Mouse (Mus musculus) CH12.LX (cell line): ENCODE results near the gene Npas1. TPM values are rescaled to one million over a fixed set of nuclear protein-coding genes. Genes with fewer than 3 reads are reported as not detected.

Experiments
- DNase-seq: peaks from one replicate; pipeline ENCODE4 v3.0.0-alpha.2; 2013; ENCODE audit errors: extremely low read depth
- H3K27ac ChIP-seq: 2 replicates; pipeline ENCODE4 v1.5.1; 2012; ENCODE audit warnings: low read depth, mild to moderate bottlenecking, control low read depth, moderate library complexity; ENCODE audit not compliant: insufficient read depth
- H3K27me3 ChIP-seq: replicated peaks from 2 replicates; pipeline ENCODE3; 2012; ENCODE audit warnings: inconsistent platforms
- H3K36me3 ChIP-seq, 2 experiments: replicated peaks in 1 of 2; 2 replicates each; pipeline versions ENCODE3 to v1.6.1; 2012; ENCODE audit warnings: inconsistent platforms in 1 of 2, low read length in 1 of 2, mild to moderate bottlenecking in 1 of 2, mixed read lengths in 1 of 2, moderate library complexity in 1 of 2; ENCODE audit not compliant: control insufficient read depth in 1 of 2, insufficient read depth in 1 of 2
- H3K4me1 ChIP-seq, 2 experiments: 2 replicates each; pipeline ENCODE4 v1.6.1; 2012; ENCODE audit warnings: inconsistent platforms in 1 of 2, moderate library complexity in 1 of 2; ENCODE audit not compliant: insufficient read depth in 2 of 2, control insufficient read depth in 1 of 2
- H3K4me2 ChIP-seq: 2 replicates; pipeline ENCODE4 v1.6.1; 2012; ENCODE audit warnings: low read depth, mild to moderate bottlenecking, control low read depth; ENCODE audit not compliant: poor library complexity, insufficient read depth, severe bottlenecking
- H3K4me3 ChIP-seq, 3 experiments: fragments of 150-350 bp in 1 of 3; sonication (generic) in 1 of 3; replicated peaks in 1 of 3; 2 replicates each; pipeline versions ENCODE3 to v1.5.1; 2011 to 2012; ENCODE audit warnings: low read depth in 2 of 3, low read length in 2 of 3, mild to moderate bottlenecking in 2 of 3, moderate library complexity in 2 of 3, control low read depth in 1 of 3, improper control_type of control experiment in 1 of 3, inconsistent platforms in 1 of 3, mixed read lengths in 1 of 3; ENCODE audit not compliant: poor library complexity in 1 of 3
- H3K79me2 ChIP-seq: replicated peaks from 2 replicates; pipeline ENCODE4 v1.6.1; 2012; ENCODE audit warnings: mild to moderate bottlenecking, moderate library complexity; ENCODE audit not compliant: control insufficient read depth, poor library complexity, insufficient read depth, severe bottlenecking; ENCODE audit errors: extremely low read depth
- H3K9ac ChIP-seq: 2 replicates; pipeline ENCODE4 v1.6.1; 2012; ENCODE audit warnings: low read depth, mild to moderate bottlenecking, control low read depth, moderate library complexity; ENCODE audit not compliant: insufficient read depth
- H3K9me3 ChIP-seq: replicated peaks from 2 replicates; pipeline ENCODE3; 2012; ENCODE audit warnings: low read length, inconsistent platforms, mixed read lengths
- BHLHE40 ChIP-seq: IDR thresholded peaks from 2 replicates; pipeline ENCODE4 v1.6.1; 2011; ENCODE audit warnings: mild to moderate bottlenecking, low read depth, low read length, improper control_type of control experiment
- CHD2 ChIP-seq: IDR thresholded peaks from 2 replicates; pipeline ENCODE4 v1.6.1; 2011; ENCODE audit warnings: low read length, improper control_type of control experiment
- CTCF ChIP-seq, 2 experiments: IDR thresholded peaks in 1 of 2; conservative IDR thresholded peaks in 1 of 2; 2 replicates each; pipeline ENCODE4 v1.5.1; 2011 to 2012; ENCODE audit warnings: low read depth in 2 of 2, low read length in 2 of 2, improper control_type of control experiment in 1 of 2, inconsistent platforms in 1 of 2, mild to moderate bottlenecking in 1 of 2, moderate library complexity in 1 of 2
- E2F4 ChIP-seq: IDR thresholded peaks from 2 replicates; pipeline ENCODE4 v1.6.1; 2011; ENCODE audit warnings: low read depth, low read length, improper control_type of control experiment; ENCODE audit not compliant: insufficient replicate concordance
- ELF1 ChIP-seq: IDR thresholded peaks from 2 replicates; pipeline ENCODE4 v1.6.1; 2014; ENCODE audit warnings: low read depth, mild to moderate bottlenecking, inconsistent platforms, low read length, improper control_type of control experiment
- ETS1 ChIP-seq: conservative IDR thresholded peaks from 2 replicates; pipeline ENCODE4 v1.6.1; 2012; ENCODE audit warnings: low read depth, mild to moderate bottlenecking, inconsistent platforms, low read length, improper control_type of control experiment, moderate library complexity
- HCFC1 ChIP-seq: IDR thresholded peaks from 2 replicates; pipeline ENCODE4 v1.6.1; 2012; ENCODE audit warnings: low read depth, mild to moderate bottlenecking, inconsistent platforms, low read length, improper control_type of control experiment
- MAX ChIP-seq: IDR thresholded peaks from 2 replicates; pipeline ENCODE4 v1.6.1; 2011; ENCODE audit warnings: low read length, improper control_type of control experiment
- MEF2A ChIP-seq: IDR thresholded peaks from 2 replicates; pipeline ENCODE4 v1.6.1; 2014; ENCODE audit warnings: low read depth, mild to moderate bottlenecking, inconsistent platforms, low read length, improper control_type of control experiment, borderline replicate concordance
- MXI1 ChIP-seq: IDR thresholded peaks from 2 replicates; pipeline ENCODE4 v1.6.1; 2011; ENCODE audit warnings: mild to moderate bottlenecking, low read depth, low read length, improper control_type of control experiment
- MYC ChIP-seq: IDR thresholded peaks from 2 replicates; pipeline ENCODE4 v1.6.1; 2011; ENCODE audit warnings: low read depth, mild to moderate bottlenecking, improper control_type of control experiment, low read length
- NELFE ChIP-seq: IDR thresholded peaks from 2 replicates; pipeline ENCODE4 v1.6.1; 2011; ENCODE audit warnings: low read depth, low read length, improper control_type of control experiment
- PAX5 ChIP-seq: IDR thresholded peaks from 2 replicates; pipeline ENCODE4 v1.6.1; 2012; ENCODE audit warnings: low read length, inconsistent platforms, mixed read lengths
- POLR2A ChIP-seq: IDR thresholded peaks from 2 replicates; pipeline ENCODE4 v1.6.1; 2011; ENCODE audit warnings: low read depth, mild to moderate bottlenecking, improper control_type of control experiment, low read length
- RAD21 ChIP-seq: IDR thresholded peaks from 2 replicates; pipeline ENCODE4 v1.6.1; 2011; ENCODE audit warnings: low read depth, mild to moderate bottlenecking, low read length, improper control_type of control experiment, moderate library complexity
- SIN3A ChIP-seq: IDR thresholded peaks from 2 replicates; pipeline ENCODE4 v1.6.1; 2012; ENCODE audit warnings: low read length, improper control_type of control experiment, inconsistent platforms
- SMC3 ChIP-seq: IDR thresholded peaks from 2 replicates; pipeline ENCODE4 v1.6.1; 2011; ENCODE audit warnings: low read depth, low read length, improper control_type of control experiment
- TBP ChIP-seq: conservative IDR thresholded peaks from 2 replicates; pipeline ENCODE4 v1.6.1; 2011; ENCODE audit warnings: low read depth, low read length, improper control_type of control experiment
- USF1 ChIP-seq: IDR thresholded peaks from 2 replicates; pipeline ENCODE4 v1.6.1; 2014; ENCODE audit warnings: low read depth, mild to moderate bottlenecking, inconsistent platforms, low read length, improper control_type of control experiment
- USF2 ChIP-seq: conservative IDR thresholded peaks from 2 replicates; pipeline ENCODE4 v1.6.1; 2011; ENCODE audit warnings: low read depth, low read length, improper control_type of control experiment
- ZC3H11A ChIP-seq: IDR thresholded peaks from 2 replicates; pipeline ENCODE4 v1.6.1; 2012; ENCODE audit warnings: low read depth, mild to moderate bottlenecking, inconsistent platforms, low read length, improper control_type of control experiment
- ZKSCAN1 ChIP-seq: IDR thresholded peaks from 2 replicates; pipeline ENCODE4 v1.6.1; 2012; ENCODE audit warnings: low read depth, inconsistent platforms, low read length, improper control_type of control experiment, borderline replicate concordance
- ZMIZ1 ChIP-seq: IDR thresholded peaks from 2 replicates; pipeline ENCODE4 v1.6.1; 2012; ENCODE audit warnings: low read depth, mild to moderate bottlenecking, inconsistent platforms, low read length, improper control_type of control experiment
- ZNF384 ChIP-seq: IDR thresholded peaks from 2 replicates; pipeline ENCODE4 v1.6.1; 2012; ENCODE audit warnings: low read depth, low read length, improper control_type of control experiment, inconsistent platforms
- dilution Hi-C: fragments of 300-500 bp; cut with MboI; formaldehyde crosslinking; loops from 2 replicates; pipeline ENCODE4 v1.14.3; 2020; ENCODE audit warnings: low sequenced_read_pairs; ENCODE audit not compliant: extremely low pct_unique_long_range_greater_than_20kb, extremely low pct_ligation_motif_present
- in situ Hi-C: fragments of 300-500 bp; cut with MboI; formaldehyde crosslinking; loops from 3 replicates; pipeline ENCODE4 v1.14.3; 2019; ENCODE audit warnings: low sequenced_read_pairs, low pct_ligation_motif_present, low pct_unique_long_range_greater_than_20kb, mixed read lengths
- polyA plus RNA-seq: library from polyadenylated mRNA; unstranded; fragments of >175 nt; gene quantifications from 2 replicates; pipeline ENCODE4 v1.2.1, GENCODE M21; 2012; ENCODE audit warnings: low read depth; ENCODE audit not compliant: insufficient read length
- total RNA-seq, 2 experiments: library from RNA; depleted of rRNA; stranded (reverse); fragments of 300-350 nt in 1 of 2; fragments of >200 nt in 1 of 2; gene quantifications; 2 replicates each; pipeline ENCODE4 v1.2.3; 2012 to 2014

Npas1 gene
- total and polyA plus RNA-seq, 3 experiments = 0.08 to 0.56 TPM; not detected in 1

DNA sequence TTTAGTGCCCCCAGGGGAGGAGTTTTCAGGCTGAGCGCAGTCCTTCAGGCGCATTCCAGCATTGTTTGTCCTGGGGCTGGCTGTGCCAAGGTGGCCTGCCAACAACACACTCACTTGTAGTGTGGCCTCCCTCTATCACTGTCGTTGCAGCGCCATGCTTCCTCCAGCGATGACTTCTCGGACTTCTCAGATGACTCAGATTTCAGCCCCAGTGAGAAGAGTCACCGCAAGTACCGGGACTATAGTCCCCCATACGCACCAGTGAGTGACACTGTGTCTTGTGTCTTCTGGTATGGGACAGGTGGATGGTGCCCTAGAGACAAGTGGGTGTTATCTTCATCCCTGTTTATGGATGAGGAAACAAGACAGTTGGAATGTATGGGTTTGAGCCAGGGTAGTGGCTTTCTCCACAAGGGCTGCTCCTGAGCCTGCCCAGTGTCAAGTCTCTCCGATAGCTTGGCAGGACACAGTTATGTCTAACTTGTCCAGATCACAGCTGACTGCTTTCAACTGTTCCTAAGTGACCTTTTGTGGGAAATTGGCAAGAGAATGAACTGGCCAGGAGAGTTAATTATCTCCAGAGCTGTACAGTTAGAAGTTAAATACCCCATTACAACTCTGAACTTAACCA, 60.3 kb downstream of the Npas1 start:
- Histone ChIP-seq H3K27me3 (no peaks in the 10 kb centered on the region), H3K79me2 (no peaks in the 10 kb centered on the region; the same call in 1 of the 2 replicates), H3K9me3 (no peaks in the 10 kb centered on the region), H3K4me1 (peaks cover 9 to 28% of the 10 kb centered on the region in 2 experiments), H3K4me2 (no peak overlapping the region), H3K36me3 (peaks cover 58 to 95% of the 10 kb centered on the region in 2 experiments), H3K4me3 (no peak overlapping the region), H3K27ac (no peak overlapping the region), H3K9ac (no peak overlapping the region)
- TF ChIP-seq RAD21 (no peak), SMC3 (no peak), ELF1 (no peak), ZKSCAN1 (no peak), PAX5 (no peak), SIN3A (no peak), CTCF (conservative IDR thresholded peaks at IDR 0.05 in 1 of 2, IDR thresholded peaks at IDR 0.05 in 1 of 2; ENCODE audit: low read depth in 2 of 2, low read length in 2 of 2) (no peak), BHLHE40 (no peak), TBP (no peak), ZC3H11A (no peak), USF2 (no peak), MAX (no peak), ZNF384 (no peak), POLR2A (no peak), NELFE (no peak), MYC (no peak), HCFC1 (no peak), E2F4 (no peak), USF1 (no peak)
- no peak for DNase-seq
- in situ Hi-C loops = no loop called here
- dilution Hi-C loops = no loop called here

DNA sequence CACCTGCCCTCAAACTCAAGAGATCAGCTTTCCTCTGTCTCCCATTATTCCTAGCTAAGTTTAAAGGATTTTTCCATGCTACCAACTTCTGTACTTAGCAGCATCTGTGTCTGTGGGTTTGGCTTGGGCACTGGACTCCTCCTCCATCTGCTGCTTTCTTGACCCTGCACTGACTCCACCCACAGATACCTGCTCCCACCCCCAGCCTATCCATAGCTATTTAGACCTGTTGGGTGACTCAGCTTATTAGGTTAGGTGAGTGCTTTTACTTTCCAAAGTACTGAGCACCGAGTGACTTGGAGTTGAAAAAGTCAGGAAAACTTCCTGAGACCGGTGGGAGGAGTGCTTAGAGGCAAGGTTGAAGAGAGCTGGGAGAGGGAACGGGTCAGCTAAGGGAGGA, 62.1 kb downstream of the Npas1 start:
- peaks cover 47 to 94% of the 10 kb centered on the region in 2 experiments for H3K36me3 ChIP-seq
- H3K27me3 ChIP-seq = no peaks in the 10 kb centered on the region
- no peak overlapping the region for H3K4me3 ChIP-seq
- H3K27ac ChIP-seq = no peak overlapping the region
- dilution Hi-C loops (no loop called here), in situ Hi-C loops (no loop called here)
- TF ChIP-seq MXI1 (no peak), ETS1 (no peak), BHLHE40 (no peak), CTCF (conservative IDR thresholded peaks at IDR 0.05 in 1 of 2, IDR thresholded peaks at IDR 0.05 in 1 of 2; ENCODE audit: low read depth in 2 of 2, low read length in 2 of 2) (no peak), NELFE (no peak), MEF2A (no peak), HCFC1 (no peak), SIN3A (no peak), RAD21 (no peak), CHD2 (no peak), ZMIZ1 (no peak)
- H3K9me3 ChIP-seq = no peaks in the 10 kb centered on the region
- H3K79me2 ChIP-seq = no peaks in the 10 kb centered on the region; the same call in 1 of the 2 replicates
- DNase-seq = no peak
- H3K4me1 ChIP-seq = peaks cover 15 to 46% of the 10 kb centered on the region in 2 experiments
- no peak overlapping the region for H3K9ac ChIP-seq
- H3K4me2 ChIP-seq = no peak overlapping the region
